Mouse (Mus musculus) heart, postnatal 36 days (tissue): Measurements from ENCODE around the gene Zfp455. TPM values are rescaled to one million over a fixed set of nuclear protein-coding genes. Genes with fewer than 3 reads are reported as not detected.
"Not testable (repeated sequence)": the region's sequence is repeated elsewhere in the genome, so short reads cannot be mapped to it uniquely, and the experiment has no call there.

Experiments
- DNase-seq, 2 experiments: peaks; one replicate each; pipeline ENCODE4 v3.0.0; 2021 to 2022
- intact Hi-C: fragments of 180-260 bp; cut with DNase I; formaldehyde crosslinking; loops from one replicate; pipeline ENCODE4 v1.15.1; 2025
- total RNA-seq, 2 experiments: library from RNA; stranded (reverse); gene quantifications; 2 replicates each; pipeline ENCODE4 v1.2.3; 2021

The Zfp455 gene
- total RNA-seq: 1 to 10 TPM in 1 of 2 experiments, under 1 TPM in 1; 0.84 to 1.3 TPM

GRCm38 (mm10) chr13:67194340-67194894 lies at the start of gene Zfp455:
Gene Zfp455 (plus strand): TSS chr13:67194506.
- DNase-seq: peak; percentile 57 to 71
- intact Hi-C loops: loop anchor here (5.0 to 10.0 kb wide), 3 partner anchors 67 to 530 kb away; partner anchors contain the start of genes Gm10767 and Zfp65

- intact Hi-C loops, DNase-seq: not testable (repeated sequence)
Measured at GRCm38 (mm10) chr13:67166122-67166521, 28.2 kb upstream of the Zfp455 start.

GRCm38 (mm10) chr13:67172991-67173722 lies 21.1 kb upstream of the Zfp455 start, which contains the start of gene Rsl1:
Gene Rsl1 (plus strand): TSS chr13:67173182.
- peak; percentile 78 to 84 for DNase-seq
- intact Hi-C loops: loop anchor here (2.0 kb wide), 2 partner anchors 20 to 64 kb away; partner anchors contain the start of gene Gm28557

DNA sequence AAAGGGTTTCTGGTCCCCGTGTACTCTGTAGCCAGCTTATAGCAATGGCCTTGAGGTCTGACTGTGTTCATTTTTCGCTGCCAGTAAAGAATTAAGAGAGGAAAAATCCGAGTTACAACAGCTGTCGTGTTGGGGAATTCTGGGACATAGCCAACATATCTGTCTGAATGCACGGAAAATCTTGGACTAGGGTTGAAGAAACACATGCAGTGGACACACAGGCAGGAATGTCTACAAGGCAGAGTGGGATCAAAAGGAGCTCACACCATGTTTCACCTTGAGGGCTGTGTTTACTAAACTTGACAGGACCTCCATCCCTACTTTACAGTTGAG lies 20.6 kb upstream of the Zfp455 start:
- DNase-seq: no peak
- intact Hi-C loops: loop anchor here (2.0 kb wide), 2 partner anchors 19 to 65 kb away; partner anchors contain the start of gene Gm28557

DNA sequence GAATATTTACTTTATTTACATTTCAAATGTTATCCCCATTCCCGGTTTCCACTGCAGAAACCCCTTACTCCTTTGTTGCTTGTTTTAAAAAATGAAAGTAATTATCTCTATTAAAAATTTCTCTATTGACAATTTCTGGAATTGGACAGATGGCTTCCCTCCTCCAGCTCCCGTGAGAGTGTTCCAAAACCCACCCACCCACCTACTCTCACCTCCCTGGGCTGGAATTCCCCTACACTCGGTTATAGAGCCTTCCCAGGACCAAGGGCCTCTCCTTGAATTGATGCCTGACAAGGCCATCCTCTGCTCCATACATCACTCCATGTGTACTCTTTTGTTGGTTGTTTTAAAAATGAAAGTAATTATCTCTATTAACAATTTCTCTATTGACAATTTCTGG lies 7.3 kb downstream of the Zfp455 start:
- intact Hi-C loops: no loop called here
- DNase-seq: no peak

DNA sequence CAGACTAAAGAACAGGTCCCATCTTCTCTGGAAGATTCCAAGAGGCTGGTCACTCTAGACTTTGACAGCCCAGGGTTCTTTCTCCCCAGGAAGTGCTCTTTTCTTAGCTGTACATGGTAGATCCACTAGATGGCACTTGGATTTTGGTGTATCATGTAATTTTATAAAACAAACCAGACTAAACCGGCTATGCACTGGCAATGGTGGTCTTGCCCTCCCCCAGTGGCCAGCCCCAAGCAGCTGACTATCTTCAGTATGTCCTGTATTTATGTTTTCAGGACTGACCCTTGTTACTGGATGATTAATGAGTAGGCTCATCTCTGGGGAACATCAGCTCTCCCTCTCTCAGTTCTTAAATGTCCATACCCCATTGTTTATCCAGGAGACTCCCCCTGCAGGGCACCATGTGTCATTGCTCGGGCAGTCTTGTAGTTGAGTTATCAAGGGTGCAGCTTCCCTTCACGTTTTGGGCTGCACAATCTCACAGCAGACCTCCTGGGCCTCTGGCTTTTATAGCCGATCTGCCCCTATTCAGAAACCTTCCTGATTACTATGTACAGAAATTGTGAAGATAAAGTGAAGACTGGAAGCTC lies 19.8 kb downstream of the Zfp455 start:
- intact Hi-C loops: no loop called here
- no peak for DNase-seq

Other genes with a start within 250 kb of the Zfp455 start
- 1 to 10 TPM; 1.1 to 1.6 TPM for gene Zfp712, start 133.3 kb upstream of the Zfp455 start, total RNA-seq
- 1 to 10 TPM in 1 of 2 experiments, under 1 TPM in 1; 0.60 to 1.6 TPM for gene Zfp708, start 96.5 kb upstream of the Zfp455 start, total RNA-seq
- 1 to 10 TPM; 2.9 to 3.0 TPM for gene Gm28557, start 85.9 kb upstream of the Zfp455 start, total RNA-seq
- 1 to 10 TPM in 1 of 2 experiments, under 1 TPM in 1; 0.95 to 1.1 TPM for gene Rslcan18, start 78.2 kb upstream of the Zfp455 start, total RNA-seq
- 1 to 10 TPM; 5.0 to 5.9 TPM for gene Zfp759, start 72.8 kb upstream of the Zfp455 start, total RNA-seq
- 1 to 10 TPM; 2.7 to 3.1 TPM for gene Rsl1, start 21.3 kb upstream of the Zfp455 start, total RNA-seq
- gene Zfp458, start 84.0 kb downstream of the Zfp455 start, total RNA-seq: 1 to 10 TPM; 2.0 to 2.5 TPM
- gene Zfp457, start 112.0 kb downstream of the Zfp455 start, total RNA-seq: 1 to 10 TPM; 2.0 to 5.2 TPM
- 1 to 10 TPM; 1.9 to 2.2 TPM for gene Zfp595, start 138.1 kb downstream of the Zfp455 start, total RNA-seq
- 1 to 10 TPM; 1.4 TPM for gene Gm28044, start 166.0 kb downstream of the Zfp455 start, total RNA-seq
- 1 to 10 TPM; 1.1 to 1.5 TPM for gene Zfp953, start 166.1 kb downstream of the Zfp455 start, total RNA-seq
- gene Gm28041, start 181.2 kb downstream of the Zfp455 start, total RNA-seq: 1 to 10 TPM; 1.7 to 2.1 TPM
- gene Zfp456, start 181.3 kb downstream of the Zfp455 start, total RNA-seq: under 1 TPM; 0.72 to 0.76 TPM
- gene Zfp429, start 205.3 kb downstream of the Zfp455 start, total RNA-seq: 1 to 10 TPM; 1.3 to 3.1 TPM
- 1 to 10 TPM in 1 of 2 experiments, under 1 TPM in 1; 0.58 to 1.2 TPM for gene Zfp459, start 226.9 kb downstream of the Zfp455 start, total RNA-seq